Mouse (Mus musculus) megakaryocyte, embryonic 14.5 days (primary cell): Measurements from ENCODE around the gene Myog. TPM values are rescaled to one million over a fixed set of nuclear protein-coding genes. Genes with fewer than 3 reads are reported as not detected.
"Not testable (repeated sequence)": the region's sequence is repeated elsewhere in the genome, so short reads cannot be mapped to it uniquely, and the experiment has no call there.

ENCODE experiments used
- H3K27me3 ChIP-seq: replicated peaks from 2 replicates; pipeline ENCODE3; 2012; ENCODE audit warnings: inconsistent platforms
- H3K36me3 ChIP-seq: replicated peaks from 2 replicates; pipeline ENCODE3; 2012; ENCODE audit warnings: low read length, inconsistent platforms, mixed read lengths
- H3K4me1 ChIP-seq: 2 replicates; pipeline ENCODE4 v1.6.1; 2012; ENCODE audit warnings: inconsistent platforms
- H3K4me3 ChIP-seq: replicated peaks from 2 replicates; pipeline ENCODE3; 2012; ENCODE audit warnings: moderate library complexity, mild to moderate bottlenecking, inconsistent platforms
- H3K9me3 ChIP-seq: 2 replicates; pipeline ENCODE4 v1.6.1; 2012; ENCODE audit warnings: inconsistent platforms
- FLI1 ChIP-seq: IDR thresholded peaks from 2 replicates; pipeline ENCODE4 v1.6.1; 2012; ENCODE audit warnings: low read length, inconsistent platforms, mixed read lengths
- GATA1 ChIP-seq: IDR thresholded peaks from 3 replicates; pipeline ENCODE4 v1.6.1; 2012; ENCODE audit warnings: mixed read lengths, low read length, inconsistent platforms, borderline replicate concordance
- polyA plus RNA-seq: library from polyadenylated mRNA; stranded (reverse); fragments of >175 nt; gene quantifications from 2 replicates; pipeline ENCODE4 v1.2.3, GENCODE M21; 2012; ENCODE audit warnings: low replicate concordance; ENCODE audit not compliant: insufficient read depth

Gene Myog
- polyA plus RNA-seq = not detected in 2 replicates

DNA sequence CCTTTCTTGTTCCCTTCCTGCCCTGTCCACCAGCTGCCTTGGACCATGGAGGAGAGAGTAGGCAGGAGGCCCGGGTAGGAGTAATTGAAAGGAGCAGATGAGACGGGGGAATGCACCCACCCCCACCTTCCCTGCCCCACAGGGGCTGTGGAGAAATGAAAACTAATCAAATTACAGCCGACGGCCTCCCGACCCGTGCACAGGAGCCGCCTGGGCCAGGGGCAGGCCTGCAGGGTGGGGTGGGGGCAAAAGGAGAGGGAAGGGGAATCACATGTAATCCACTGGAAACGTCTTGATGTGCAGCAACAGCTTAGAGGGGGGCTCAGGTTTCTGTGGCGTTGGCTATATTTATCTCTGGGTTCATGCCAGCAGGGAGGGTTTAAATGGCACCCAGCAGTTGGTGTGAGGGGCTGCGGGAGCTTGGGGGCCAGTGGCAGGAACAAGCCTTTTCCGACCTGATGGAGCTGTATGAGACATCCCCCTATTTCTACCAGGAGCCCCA is at the start of gene Myog:
TSS of gene Myog (plus strand) at position 392 of the 502 bp plus-strand sequence.
- Histone ChIP-seq H3K4me3 (no peak within 1 kb of the TSS), H3K4me1 (peaks cover 18% of the 10 kb centered on the region), H3K27me3 (peaks cover 22% of the 10 kb centered on the region), H3K36me3 (no peaks in the 10 kb centered on the region), H3K9me3 (no peaks in the 10 kb centered on the region)
- TF ChIP-seq FLI1 (no peak), GATA1 (no peak)

DNA sequence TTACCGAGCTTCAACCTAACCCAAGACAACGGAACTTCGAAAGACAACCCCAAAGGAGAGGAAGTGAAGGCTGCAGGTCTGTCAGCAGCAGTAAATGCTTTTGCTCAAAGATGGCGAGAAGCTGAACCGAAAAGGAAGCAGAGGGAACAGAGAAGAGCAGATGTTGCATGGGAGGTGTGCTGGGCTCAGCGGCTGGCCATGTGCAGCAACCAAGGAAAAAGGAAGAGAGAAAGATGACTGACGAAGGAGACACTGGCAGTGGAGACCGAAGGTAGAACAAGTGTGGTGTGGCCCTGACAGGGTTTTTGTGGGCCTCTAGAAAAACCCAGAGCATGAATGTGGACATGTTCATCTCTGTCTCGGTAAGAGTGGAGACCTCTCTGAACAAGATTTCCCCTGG is 49.1 kb upstream of the Myog start:
- H3K27me3 ChIP-seq = peaks cover 91% of the 10 kb centered on the region
- TF ChIP-seq FLI1 (no peak), GATA1 (no peak)
- H3K36me3 ChIP-seq = no peaks in the 10 kb centered on the region
- no peak overlapping the region for H3K4me3 ChIP-seq
- peaks cover 26% of the 10 kb centered on the region for H3K4me1 ChIP-seq
- no peaks in the 10 kb centered on the region for H3K9me3 ChIP-seq

DNA sequence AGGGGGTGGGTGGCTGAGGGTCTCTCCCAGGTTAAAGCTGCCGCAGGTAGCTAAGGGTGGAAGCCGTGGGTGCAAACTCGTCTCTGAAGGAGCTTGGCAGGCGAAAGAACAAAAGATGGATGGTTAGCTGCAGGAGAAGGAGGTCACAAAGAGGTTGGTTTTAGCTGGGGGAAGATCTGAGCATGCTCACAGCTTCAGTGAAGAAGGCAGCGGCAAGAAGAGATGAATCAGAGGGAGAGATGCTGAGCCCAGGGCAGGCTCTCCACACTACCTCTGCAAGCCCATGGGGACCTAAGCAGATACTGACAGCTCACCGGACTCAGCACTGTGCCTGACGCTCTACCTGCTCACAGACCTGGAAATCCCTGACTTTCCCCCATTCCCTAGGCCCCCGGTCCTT is 48.5 kb upstream of the Myog start:
- Histone ChIP-seq H3K4me3 (no peak overlapping the region), H3K9me3 (no peaks in the 10 kb centered on the region), H3K36me3 (no peaks in the 10 kb centered on the region), H3K27me3 (peaks cover 86% of the 10 kb centered on the region), H3K4me1 (peaks cover 20% of the 10 kb centered on the region)
- no peak for TF ChIP-seq FLI1
- no peak for TF ChIP-seq GATA1

- Histone ChIP-seq H3K36me3 (no peaks in the 10 kb centered on the region), H3K27me3 (peaks cover 78% of the 10 kb centered on the region), H3K4me3 (no peak overlapping the region), H3K4me1 (peaks cover 17% of the 10 kb centered on the region), H3K9me3 (no peaks in the 10 kb centered on the region)
- no peak for TF ChIP-seq GATA1
Measured at GRCm38 (mm10) chr1:134242286-134242685, 47.5 kb upstream of the Myog start.

- H3K36me3 ChIP-seq = no peaks in the 10 kb centered on the region
- peaks cover 68% of the 10 kb centered on the region for H3K27me3 ChIP-seq
- no peaks in the 10 kb centered on the region for H3K9me3 ChIP-seq
- peaks cover 17% of the 10 kb centered on the region for H3K4me1 ChIP-seq
- TF ChIP-seq FLI1 (no peak), GATA1 (no peak)
- H3K4me3 ChIP-seq = no peak overlapping the region
Measured at GRCm38 (mm10) chr1:134243505-134243904, 46.3 kb upstream of the Myog start.

DNA sequence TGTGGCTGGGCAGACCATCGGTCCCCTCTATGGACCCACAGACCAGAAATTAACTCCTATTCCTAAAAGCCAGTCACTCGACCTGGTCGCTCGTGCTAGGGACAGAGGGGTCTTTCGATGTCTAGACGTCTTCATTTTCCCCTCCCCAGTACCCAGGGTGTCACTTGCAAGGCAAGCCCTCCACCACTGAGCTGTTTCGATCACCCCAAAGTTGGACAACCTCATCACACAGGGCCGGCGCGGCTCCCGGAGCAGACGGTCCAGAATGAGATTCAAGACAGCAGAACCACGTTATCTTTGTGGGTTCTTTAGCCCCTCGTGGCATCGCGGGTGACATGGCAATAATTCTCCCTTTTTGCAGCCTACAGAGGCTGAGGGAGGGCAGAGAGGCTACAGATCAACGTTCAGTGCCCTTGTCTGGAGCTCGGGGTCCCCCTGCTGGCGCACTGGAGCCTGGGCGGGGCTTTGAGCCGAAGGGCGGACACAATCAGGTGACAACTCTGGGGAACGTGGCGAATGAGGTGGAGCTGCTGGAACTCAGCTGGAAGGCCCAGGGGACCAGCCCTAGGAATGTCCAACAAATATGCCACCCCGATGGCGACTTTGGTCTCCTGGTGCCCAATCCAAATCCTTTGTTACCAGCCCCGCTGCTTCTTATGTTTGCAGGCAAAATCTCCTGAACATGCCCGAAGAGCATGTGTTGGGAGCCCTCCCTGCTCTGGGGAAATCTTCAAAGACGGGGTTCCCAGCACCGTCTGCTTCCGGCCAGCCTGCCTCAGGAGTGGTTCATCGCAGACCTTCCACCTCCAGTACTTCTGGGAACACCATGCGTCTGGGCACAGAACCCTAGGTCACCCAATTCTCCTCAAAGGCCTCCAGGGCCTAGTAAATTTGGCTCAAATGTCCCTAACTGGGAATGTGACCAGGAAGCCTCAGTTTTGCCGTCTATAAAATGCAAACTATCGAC is 45.6 kb upstream of the Myog start:
- Histone ChIP-seq H3K27me3 (peaks cover 61% of the 10 kb centered on the region), H3K4me1 (peaks cover 14% of the 10 kb centered on the region), H3K9me3 (no peaks in the 10 kb centered on the region), H3K36me3 (no peaks in the 10 kb centered on the region), H3K4me3 (peak overlapping the region; percentile 76)
- TF ChIP-seq GATA1 = no peak
- no peak for TF ChIP-seq FLI1

DNA sequence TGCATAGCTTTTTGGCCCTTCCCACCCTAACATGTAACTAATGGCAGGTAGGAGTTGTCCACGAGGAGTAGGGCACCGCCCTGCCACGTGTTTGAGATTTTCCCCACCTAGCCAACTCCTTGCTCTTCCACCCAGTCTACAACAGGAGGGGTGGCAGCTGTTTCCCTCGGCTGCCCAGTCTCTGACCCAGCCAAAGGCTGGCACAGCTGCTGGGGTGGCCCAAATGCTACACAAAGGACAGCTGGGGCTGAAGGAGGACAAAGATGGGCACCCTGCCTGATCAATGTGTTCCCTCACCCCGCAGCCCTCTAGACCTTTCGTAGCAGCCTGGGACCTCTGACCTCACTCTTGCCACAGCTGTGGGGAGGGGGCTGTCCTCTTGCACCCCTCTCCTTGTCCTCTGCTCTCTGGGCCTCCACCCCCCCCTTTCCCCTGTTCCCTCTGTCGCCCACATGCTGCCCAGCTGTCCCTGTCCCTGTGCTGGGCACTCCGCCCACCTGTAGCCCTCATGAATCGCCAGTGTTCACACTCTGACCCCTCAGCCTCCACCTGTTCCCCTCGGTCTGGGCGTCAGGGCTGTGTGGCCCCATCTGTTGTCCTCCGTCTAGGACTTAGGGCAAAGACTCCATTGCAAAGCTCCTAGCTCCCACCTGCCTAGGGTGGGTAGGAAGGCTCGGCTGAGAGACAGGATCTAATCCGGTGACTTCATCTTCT is 44.6 kb upstream of the Myog start:
- H3K9me3 ChIP-seq = no peaks in the 10 kb centered on the region; the same call in 1 of the 2 replicates
- TF ChIP-seq GATA1 (no peak), FLI1 (no peak)
- H3K4me3 ChIP-seq = no peak overlapping the region
- no peaks in the 10 kb centered on the region for H3K36me3 ChIP-seq
- peaks cover 14% of the 10 kb centered on the region for H3K4me1 ChIP-seq
- peaks cover 52% of the 10 kb centered on the region for H3K27me3 ChIP-seq

- Histone ChIP-seq H3K36me3 (no peaks in the 10 kb centered on the region), H3K4me3 (no peak overlapping the region), H3K4me1 (peaks cover 14% of the 10 kb centered on the region), H3K9me3 (peaks cover 9% of the 10 kb centered on the region), H3K27me3 (peaks cover 40% of the 10 kb centered on the region)
- TF ChIP-seq GATA1 (no peak), FLI1 (no peak)
Measured at GRCm38 (mm10) chr1:134246590-134246989, 43.2 kb upstream of the Myog start.

- peaks cover 13% of the 10 kb centered on the region for H3K9me3 ChIP-seq
Measured at GRCm38 (mm10) chr1:134249681-134250080, 40.1 kb upstream of the Myog start.

DNA sequence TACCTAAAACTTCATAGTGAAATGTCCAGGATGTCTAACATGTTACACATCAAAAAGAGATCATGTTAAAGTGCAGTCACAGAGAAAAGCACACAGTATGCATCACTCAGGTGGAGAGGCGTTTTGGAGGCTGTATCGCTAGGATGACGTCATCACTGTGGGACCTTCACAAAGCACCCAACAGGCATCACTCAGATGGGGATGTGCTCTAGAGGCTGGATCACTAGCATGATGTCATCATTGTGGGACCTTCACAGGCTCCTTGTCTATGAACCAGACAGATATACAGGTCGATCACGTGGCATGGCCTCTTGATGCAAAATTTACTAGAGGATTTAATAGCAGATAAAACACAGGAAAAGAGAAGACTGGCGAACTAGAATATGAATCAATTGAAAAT is 25.4 kb upstream of the Myog start:
- no peak overlapping the region for H3K4me3 ChIP-seq
- TF ChIP-seq GATA1 (no peak), FLI1 (no peak)
- peaks cover 29% of the 10 kb centered on the region for H3K9me3 ChIP-seq
- peaks cover 24% of the 10 kb centered on the region for H3K27me3 ChIP-seq
- H3K36me3 ChIP-seq = no peaks in the 10 kb centered on the region
- H3K4me1 ChIP-seq = no peaks in the 10 kb centered on the region

More at GRCm38 (mm10) chr1:134249681-134250080, 40.1 kb upstream of the Myog start:
- H3K4me1 ChIP-seq, H3K4me3 ChIP-seq, H3K36me3 ChIP-seq: not testable (repeated sequence)
- peaks cover 17% of the 10 kb centered on the region for H3K27me3 ChIP-seq
